Mouse (Mus musculus): Measurements from ENCODE around the gene Abhd2.

DNA sequence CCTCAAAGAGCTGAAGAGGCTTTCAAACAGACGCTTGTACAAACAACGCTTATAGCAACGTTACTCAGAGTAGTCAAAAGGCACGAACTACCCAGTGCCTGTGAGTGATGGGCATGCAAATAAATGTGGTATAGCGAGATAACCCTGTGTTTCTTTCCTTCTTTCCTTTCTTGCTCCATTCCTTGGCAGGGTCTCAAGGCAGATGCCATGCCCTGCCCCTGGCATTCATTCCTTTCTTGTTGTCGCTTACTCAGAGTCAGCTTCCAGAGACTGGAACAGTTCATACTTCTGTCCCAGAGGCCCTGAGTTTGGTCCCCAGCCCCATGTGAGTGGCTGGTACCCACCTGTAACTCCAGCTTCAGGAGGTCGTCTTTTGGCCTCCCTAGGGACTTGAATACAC is 44.6 kb downstream of the Abhd2 start:
- TF ChIP-seq CTCF (IDR thresholded peaks at IDR 0.05; ENCODE audit: extremely low read depth, insufficient read depth, low read length): no peak
- TF ChIP-seq POLR2A (IDR thresholded peaks at IDR 0.05; ENCODE audit: extremely low read depth, insufficient read depth, low read length): no peak
